Mouse (Mus musculus) stomach, embryonic 16.5 days (tissue): ENCODE data around the gene Bahcc1. TPM values are rescaled to one million over a fixed set of nuclear protein-coding genes. Genes with fewer than 3 reads are reported as not detected.

Experiments used
- ATAC-seq: fragments of 200-750 bp; cut with Nextera tagmentation; 2 replicates; pipeline ENCODE4 v1.8.0; 2017; ENCODE audit warnings: moderate number of reproducible peaks, moderate TSS enrichment; ENCODE audit not compliant: insufficient read depth, low FRiP score
- H3K27ac ChIP-seq: fragments of 300-500 bp; sonication (generic); 2 replicates; pipeline ENCODE4 v1.5.1; 2014; ENCODE audit warnings: low read length
- H3K27me3 ChIP-seq: fragments of 300-500 bp; sonication (generic); 2 replicates; pipeline ENCODE4 v1.6.1; 2014; ENCODE audit warnings: low read length, control low read depth, mixed read lengths; ENCODE audit not compliant: control insufficient read depth, insufficient read depth
- H3K36me3 ChIP-seq: fragments of 300-500 bp; sonication (generic); 2 replicates; pipeline ENCODE4 v1.6.1; 2014; ENCODE audit warnings: low read length; ENCODE audit not compliant: control insufficient read depth, insufficient read depth
- H3K4me1 ChIP-seq: fragments of 300-500 bp; sonication (generic); 2 replicates; pipeline ENCODE4 v1.6.1; 2014; ENCODE audit warnings: low read length, control low read depth, mixed read lengths; ENCODE audit not compliant: control insufficient read depth, insufficient read depth
- H3K4me2 ChIP-seq: fragments of 300-500 bp; sonication (generic); 2 replicates; pipeline ENCODE4 v1.6.1; 2014; ENCODE audit warnings: low read depth, low read length, mixed read lengths
- H3K4me3 ChIP-seq: fragments of 300-500 bp; sonication (generic); replicated peaks from 2 replicates; pipeline ENCODE4 v1.5.1; 2014; ENCODE audit warnings: mild to moderate bottlenecking, low read length
- H3K9ac ChIP-seq: fragments of 300-500 bp; sonication (generic); 2 replicates; pipeline ENCODE4 v1.6.1; 2014; ENCODE audit warnings: low read length
- H3K9me3 ChIP-seq: fragments of 300-500 bp; sonication (generic); replicated peaks from 2 replicates; pipeline ENCODE4 v1.6.1; 2016; ENCODE audit warnings: low read length, control low read depth; ENCODE audit not compliant: control insufficient read depth
- WGBS: fragments of 180-500 bp; shearing (Covaris S2); extraction: QIAGEN DNeasy Blood & Tissue Kit; methylation state at CpG from one replicate; pipeline ENCODE4 v1.1.7; 2014; 5-methylcytosine and 5-hydroxymethylcytosine counted together
- polyA plus RNA-seq: library from polyadenylated mRNA; unstranded; fragments of >200 nt; fragmentation: Nextera tagmentation; extraction: Ambion mirVana; gene quantifications from 2 replicates; pipeline ENCODE4 v1.2.1, GENCODE M21; 2015

Bahcc1 gene
- polyA plus RNA-seq, 1 experiment from 2014 or later = 4.5 TPM

DNA sequence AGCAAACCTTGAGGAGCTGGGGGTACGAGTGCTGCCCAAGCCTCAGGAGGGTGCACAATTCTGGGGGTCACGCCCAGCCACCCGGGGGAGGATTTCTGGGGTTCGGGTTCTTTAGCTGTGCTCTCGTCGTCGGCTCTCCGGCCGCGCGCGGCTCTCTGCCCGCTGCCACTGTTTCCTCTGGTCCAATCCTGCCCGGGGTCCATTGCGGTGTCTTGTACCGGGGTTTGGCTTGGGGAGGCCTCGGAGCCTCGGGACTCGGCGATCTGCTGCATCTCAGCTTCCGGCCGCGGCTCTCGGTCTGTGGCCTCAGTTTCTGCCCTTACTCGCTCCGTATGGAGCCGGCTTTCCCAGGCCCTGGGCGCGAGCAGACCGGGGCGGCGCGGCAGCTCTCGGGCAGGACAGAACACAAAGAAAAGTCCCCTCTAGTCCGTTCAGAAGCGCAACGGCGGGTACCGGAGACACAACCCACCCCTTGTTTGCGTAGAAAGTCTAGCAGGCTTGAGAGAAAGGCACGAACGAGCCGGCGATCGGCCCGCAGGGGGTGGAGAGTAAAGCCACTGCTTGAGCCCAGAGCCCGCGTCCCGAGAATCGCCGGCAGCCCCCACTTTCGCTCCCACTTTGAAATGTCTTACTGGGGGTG, 1.5 kb downstream of the Bahcc1 start:
- H3K9me3 ChIP-seq = no peaks in the 10 kb centered on the region
- no peaks in the 10 kb centered on the region for H3K36me3 ChIP-seq
- peak overlapping the region; percentile 99 for H3K9ac ChIP-seq
- under 1% methylated on average over 52 of the region's 52 CpGs for WGBS
- peak overlapping the region; percentile 92 for H3K27ac ChIP-seq
- no peaks in the 10 kb centered on the region for H3K27me3 ChIP-seq
- peaks cover 21% of the 10 kb centered on the region for H3K4me1 ChIP-seq
- peak overlapping the region; percentile 87 for H3K4me2 ChIP-seq
- H3K4me3 ChIP-seq = peak overlapping the region; percentile 76
- ATAC-seq = no peak

DNA sequence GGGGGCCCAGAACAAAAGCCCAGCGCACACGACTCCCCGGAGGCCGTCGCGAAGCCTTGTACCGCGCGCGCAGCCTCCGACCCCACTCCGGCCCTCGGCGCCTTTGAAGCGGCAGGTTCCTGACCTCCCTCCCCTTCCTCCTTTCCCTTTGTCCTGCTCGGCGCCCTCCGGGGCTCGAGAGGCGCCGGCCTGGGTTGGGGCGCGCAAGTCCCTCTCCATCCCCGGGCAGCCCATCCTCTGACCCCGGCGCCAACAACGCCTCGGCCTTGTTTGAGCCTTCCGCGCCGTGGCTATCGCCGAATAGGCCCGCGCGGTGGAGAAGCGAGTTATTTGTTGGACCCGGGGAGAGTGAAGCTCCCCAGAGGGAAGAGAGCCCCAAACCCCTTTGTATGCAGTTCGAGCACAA, 2.0 kb downstream of the Bahcc1 start:
- peak overlapping the region; percentile 87 for H3K4me2 ChIP-seq
- H3K36me3 ChIP-seq = no peaks in the 10 kb centered on the region
- no peak for ATAC-seq
- H3K4me3 ChIP-seq = peak overlapping the region; percentile 76
- H3K27ac ChIP-seq = peak overlapping the region; percentile 92
- no peaks in the 10 kb centered on the region for H3K27me3 ChIP-seq
- H3K4me1 ChIP-seq = peaks cover 20% of the 10 kb centered on the region
- peak overlapping the region; percentile 99 for H3K9ac ChIP-seq
- under 1% methylated on average over 39 of the region's 39 CpGs for WGBS
- no peaks in the 10 kb centered on the region for H3K9me3 ChIP-seq

GRCm38 (mm10) chr11:120235385-120236113, 2.8 kb downstream of the Bahcc1 start:
- ATAC-seq = no peak
- H3K9me3 ChIP-seq = no peaks in the 10 kb centered on the region
- peak overlapping the region; percentile 80 for H3K27ac ChIP-seq
- H3K9ac ChIP-seq = peak overlapping the region; percentile 96
- no peaks in the 10 kb centered on the region for H3K36me3 ChIP-seq
- H3K27me3 ChIP-seq = no peaks in the 10 kb centered on the region
- H3K4me1 ChIP-seq = peaks cover 24% of the 10 kb centered on the region
- WGBS = 1% methylated on average over 40 of the region's 40 CpGs
- peak overlapping the region; percentile 65 for H3K4me3 ChIP-seq
- peak overlapping the region; percentile 87 for H3K4me2 ChIP-seq

GRCm38 (mm10) chr11:120236114-120236437, 3.3 kb downstream of the Bahcc1 start:
- H3K9ac ChIP-seq = peak overlapping the region; percentile 96
- peak overlapping the region; percentile 80 for H3K27ac ChIP-seq
- H3K4me1 ChIP-seq = peaks cover 28% of the 10 kb centered on the region
- H3K9me3 ChIP-seq = no peaks in the 10 kb centered on the region
- H3K36me3 ChIP-seq = no peaks in the 10 kb centered on the region
- 3% methylated on average over 13 of the region's 13 CpGs for WGBS
- peak overlapping the region; percentile 87 for H3K4me2 ChIP-seq
- peak overlapping the region; percentile 65 for H3K4me3 ChIP-seq
- H3K27me3 ChIP-seq = no peaks in the 10 kb centered on the region
- no peak for ATAC-seq

- Histone ChIP-seq H3K4me2 (peak overlapping the region; percentile 87), H3K27me3 (no peaks in the 10 kb centered on the region), H3K27ac (peak overlapping the region; percentile 80), H3K36me3 (no peaks in the 10 kb centered on the region), H3K9ac (peak overlapping the region; percentile 96), H3K4me1 (peaks cover 33% of the 10 kb centered on the region), H3K9me3 (no peaks in the 10 kb centered on the region), H3K4me3 (peak overlapping the region; percentile 65)
- WGBS = under 1% methylated on average over 95 of the region's 96 CpGs
- no peak for ATAC-seq
Measured at GRCm38 (mm10) chr11:120236438-120237165, 3.9 kb downstream of the Bahcc1 start.

DNA sequence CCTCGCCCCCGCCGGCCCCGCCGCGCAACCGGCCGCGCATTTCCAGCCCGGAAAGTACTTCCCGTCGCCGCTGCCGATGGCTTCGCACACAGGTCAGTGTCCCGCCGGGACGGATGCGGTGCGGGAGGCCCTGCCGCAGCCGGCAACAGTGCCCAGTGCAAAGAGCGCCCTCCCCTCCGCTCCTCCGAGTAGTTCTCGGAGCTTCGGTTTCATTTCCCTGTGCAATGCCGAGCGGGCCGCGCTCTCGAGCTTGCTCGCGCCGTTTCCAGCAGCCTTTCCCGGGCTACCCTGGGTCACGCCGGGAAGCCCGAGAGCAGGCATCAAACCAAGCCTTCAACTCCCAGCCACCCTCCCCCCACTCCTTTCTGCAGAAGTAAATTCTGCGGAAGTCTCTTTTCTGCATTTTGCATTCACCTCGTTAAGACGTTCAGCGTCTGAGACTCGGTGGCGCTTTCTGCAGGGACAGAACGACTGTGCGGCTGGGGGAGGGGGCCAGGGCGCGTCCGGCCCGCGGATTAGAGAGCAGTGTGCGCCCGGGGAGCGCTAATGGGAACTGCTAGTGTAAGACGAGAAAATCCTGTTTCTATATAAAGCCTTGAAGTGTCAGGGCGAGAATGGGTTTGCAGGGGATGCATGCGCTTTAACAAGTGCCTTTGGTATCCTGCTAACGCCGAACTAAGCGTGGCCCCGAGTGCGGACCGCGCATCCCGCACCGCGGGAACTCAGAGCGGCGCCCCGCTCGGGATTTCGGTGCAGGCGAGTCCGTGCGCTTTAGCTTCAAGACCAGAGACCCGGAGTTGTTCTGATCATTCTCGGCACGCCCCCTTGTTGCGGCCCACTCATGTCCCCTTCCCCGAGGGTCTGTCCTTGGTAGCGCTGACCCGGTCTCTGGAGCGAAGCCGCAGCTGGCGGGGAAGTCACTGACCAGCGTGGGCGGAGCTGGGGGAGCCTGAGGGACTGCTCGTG, 4.7 kb downstream of the Bahcc1 start:
- Histone ChIP-seq H3K36me3 (no peaks in the 10 kb centered on the region), H3K9me3 (no peaks in the 10 kb centered on the region), H3K4me1 (peaks cover 37% of the 10 kb centered on the region), H3K4me2 (peak overlapping the region; percentile 87), H3K9ac (peak overlapping the region; percentile 96), H3K27me3 (no peaks in the 10 kb centered on the region), H3K27ac (peak overlapping the region; percentile 80), H3K4me3 (peak overlapping the region; percentile 65)
- ATAC-seq = no peak
- WGBS = 1% methylated on average over 89 of the region's 89 CpGs

DNA sequence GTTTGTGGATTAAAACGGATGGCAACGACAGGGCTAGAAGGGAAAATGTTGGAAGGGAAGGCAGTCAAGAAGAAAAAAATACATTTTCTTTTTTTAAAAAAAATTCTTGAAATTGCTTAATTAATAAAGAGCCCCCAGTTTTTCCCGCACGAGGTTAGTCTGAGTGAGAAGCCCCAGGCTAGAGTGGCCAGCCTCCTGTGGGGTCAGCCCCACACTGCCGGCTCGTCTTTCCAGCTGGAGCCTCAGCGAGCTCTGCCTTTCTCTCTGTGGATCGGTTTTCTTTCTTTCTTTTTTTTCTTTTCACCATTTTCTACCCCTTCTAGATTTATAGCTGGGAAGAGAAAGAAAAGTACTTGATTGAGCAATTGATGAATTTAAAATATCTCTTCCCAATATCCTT, 5.6 kb downstream of the Bahcc1 start:
- no peak for ATAC-seq
- peak overlapping the region; percentile 65 for H3K4me3 ChIP-seq
- H3K4me2 ChIP-seq = peak overlapping the region; percentile 87
- no peaks in the 10 kb centered on the region for H3K9me3 ChIP-seq
- H3K27me3 ChIP-seq = no peaks in the 10 kb centered on the region
- H3K4me1 ChIP-seq = peaks cover 46% of the 10 kb centered on the region
- peak overlapping the region; percentile 88 for H3K27ac ChIP-seq
- no peaks in the 10 kb centered on the region for H3K36me3 ChIP-seq
- 21% methylated on average over 8 of the region's 8 CpGs for WGBS
- H3K9ac ChIP-seq = peak overlapping the region; percentile 61

- peak; percentile 11; the same call in 1 of the 2 replicates for ATAC-seq
- peaks cover 51% of the 10 kb centered on the region for H3K4me1 ChIP-seq
- WGBS = 11% methylated on average over 7 of the region's 8 CpGs
Measured at GRCm38 (mm10) chr11:120238751-120239359, 6.1 kb downstream of the Bahcc1 start.

More at GRCm38 (mm10) chr11:120238751-120239359, 6.1 kb downstream of the Bahcc1 start:
- Histone ChIP-seq H3K4me2 (peak overlapping the region; percentile 87), H3K9ac (peak overlapping the region; percentile 61), H3K27ac (peak overlapping the region; percentile 88), H3K4me3 (peak overlapping the region; percentile 65), H3K36me3 (no peaks in the 10 kb centered on the region), H3K9me3 (no peaks in the 10 kb centered on the region), H3K27me3 (no peaks in the 10 kb centered on the region)
